Mouse (Mus musculus) forebrain, embryonic 11.5 days (tissue): ENCODE data around the gene Rpp14. TPM values are rescaled to one million over a fixed set of nuclear protein-coding genes. Genes with fewer than 3 reads are reported as not detected.

Source experiments
- ATAC-seq: fragments of 200-750 bp; cut with Nextera tagmentation; replicated peaks from 2 replicates; pipeline ENCODE4 v1.8.0; 2017; ENCODE audit warnings: moderate TSS enrichment; ENCODE audit not compliant: low FRiP score
- DNase-seq: peaks from one replicate; pipeline ENCODE4 v3.0.0-alpha.2; 2017; ENCODE audit warnings: low spot score
- H3K27ac ChIP-seq: fragments of 300-500 bp; sonication (generic); 2 replicates; pipeline ENCODE4 v1.5.1; 2014; ENCODE audit warnings: low read depth, low read length
- H3K27me3 ChIP-seq: fragments of 300-500 bp; sonication (generic); 2 replicates; pipeline ENCODE4 v1.6.1; 2014; ENCODE audit warnings: mild to moderate bottlenecking, low read length, mixed read lengths; ENCODE audit not compliant: control insufficient read depth, insufficient read depth
- H3K36me3 ChIP-seq: fragments of 300-500 bp; sonication (generic); 2 replicates; pipeline ENCODE4 v1.6.1; 2014; ENCODE audit warnings: mild to moderate bottlenecking, low read length, moderate library complexity, mixed read lengths; ENCODE audit not compliant: control insufficient read depth, insufficient read depth
- H3K4me1 ChIP-seq: fragments of 300-500 bp; sonication (generic); replicated peaks from 2 replicates; pipeline ENCODE4 v1.6.1; 2014; ENCODE audit warnings: low read length, mixed read lengths; ENCODE audit not compliant: control insufficient read depth, insufficient read depth
- H3K4me2 ChIP-seq: fragments of 300-500 bp; sonication (generic); 2 replicates; pipeline ENCODE4 v1.6.1; 2014; ENCODE audit warnings: low read depth, mild to moderate bottlenecking, low read length, moderate library complexity, mixed read lengths; ENCODE audit not compliant: severe bottlenecking
- H3K4me3 ChIP-seq: fragments of 300-500 bp; sonication (generic); 2 replicates; pipeline ENCODE4 v1.5.1; 2014; ENCODE audit warnings: low read depth, low read length
- H3K9ac ChIP-seq: fragments of 300-500 bp; sonication (generic); 2 replicates; pipeline ENCODE4 v1.6.1; 2014; ENCODE audit warnings: low read length
- H3K9me3 ChIP-seq: fragments of 300-500 bp; sonication (generic); 2 replicates; pipeline ENCODE4 v1.6.1; 2016; ENCODE audit warnings: low read length, mixed read lengths; ENCODE audit not compliant: control insufficient read depth
- WGBS: fragments of 180-500 bp; shearing (Covaris S2); extraction: QIAGEN DNeasy Blood & Tissue Kit; methylation state at CpG from one replicate; pipeline ENCODE4 v1.1.7; 2014; 5-methylcytosine and 5-hydroxymethylcytosine counted together
- polyA plus RNA-seq: library from polyadenylated mRNA; unstranded; fragments of >200 nt; fragmentation: Nextera tagmentation; extraction: Ambion mirVana; gene quantifications from 2 replicates; pipeline ENCODE4 v1.2.1, GENCODE M21; 2014

Rpp14 gene
- polyA plus RNA-seq, 1 experiment from 2014 or later, result 69.2 TPM

GRCm38 (mm10) chr14:8097978-8098686, 18.0 kb downstream of the Rpp14 start, which contains the start of gene Pxk:
Pxk (plus strand) TSS chr14:8098211.
- under 1% methylated on average over 57 of the region's 89 CpGs for WGBS
- H3K27ac ChIP-seq, result no peak within 1 kb of the TSS
- no peaks in the 10 kb centered on the region for H3K9me3 ChIP-seq
- peak; percentile 96 for DNase-seq
- peak within 1 kb of the TSS; percentile 83 for H3K4me3 ChIP-seq
- H3K9ac ChIP-seq, result peak within 1 kb of the TSS; percentile 73
- peak within 1 kb of the TSS; percentile 54 for H3K4me2 ChIP-seq
- H3K36me3 ChIP-seq, result no peaks in the 10 kb centered on the region
- H3K27me3 ChIP-seq, result no peaks in the 10 kb centered on the region
- ATAC-seq, result peak; percentile 94
- no peaks in the 10 kb centered on the region for H3K4me1 ChIP-seq

- Histone ChIP-seq H3K4me1 (no peaks in the 10 kb centered on the region), H3K4me2 (peak overlapping the region; percentile 54), H3K36me3 (no peaks in the 10 kb centered on the region), H3K27ac (no peak overlapping the region), H3K9ac (peak overlapping the region; percentile 73), H3K27me3 (no peaks in the 10 kb centered on the region), H3K4me3 (peak overlapping the region; percentile 83), H3K9me3 (no peaks in the 10 kb centered on the region)
- ATAC-seq (peak; percentile 1; the same call in 1 of the 2 replicates), DNase-seq (no peak)
- WGBS, result 3% methylated on average over 5 of the region's 5 CpGs
Measured at GRCm38 (mm10) chr14:8098687-8098995, 18.5 kb downstream of the Rpp14 start.

- WGBS, result 77% methylated on average over 10 of the region's 10 CpGs
Measured at GRCm38 (mm10) chr14:8099561-8100021, 19.4 kb downstream of the Rpp14 start.

GRCm38 (mm10) chr14:8101886-8102285, 21.7 kb downstream of the Rpp14 start:
- DNase-seq (no peak), ATAC-seq (no peak)
- H3K27me3 ChIP-seq, result no peaks in the 10 kb centered on the region
- no peaks in the 10 kb centered on the region for H3K9me3 ChIP-seq
- WGBS, result 90% methylated on average over 8 of the region's 8 CpGs
- H3K27ac ChIP-seq, result no peak overlapping the region
- H3K4me2 ChIP-seq, result no peak overlapping the region
- no peak overlapping the region for H3K4me3 ChIP-seq
- H3K36me3 ChIP-seq, result no peaks in the 10 kb centered on the region
- no peaks in the 10 kb centered on the region for H3K4me1 ChIP-seq
- no peak overlapping the region for H3K9ac ChIP-seq

More at GRCm38 (mm10) chr14:8099561-8100021, 19.4 kb downstream of the Rpp14 start:
- no peaks in the 10 kb centered on the region for H3K4me1 ChIP-seq
- H3K4me3 ChIP-seq, result no peak overlapping the region
- no peaks in the 10 kb centered on the region for H3K27me3 ChIP-seq
- H3K36me3 ChIP-seq, result no peaks in the 10 kb centered on the region
- H3K9me3 ChIP-seq, result no peaks in the 10 kb centered on the region
- DNase-seq (no peak), ATAC-seq (no peak)
- 0 out of 2 replicates have a peak overlapping the region, but pooled peaks have one; percentile 2 for H3K4me2 ChIP-seq
- no peak overlapping the region for H3K9ac ChIP-seq
- H3K27ac ChIP-seq, result no peak overlapping the region

GRCm38 (mm10) chr14:8102676-8103075, 22.5 kb downstream of the Rpp14 start:
- Histone ChIP-seq H3K9me3 (no peaks in the 10 kb centered on the region), H3K9ac (no peak overlapping the region), H3K36me3 (no peaks in the 10 kb centered on the region), H3K27ac (no peak overlapping the region), H3K4me1 (no peaks in the 10 kb centered on the region), H3K27me3 (no peaks in the 10 kb centered on the region), H3K4me2 (no peak overlapping the region), H3K4me3 (no peak overlapping the region)
- ATAC-seq, result no peak
- WGBS, result 84% methylated on average over 12 of the region's 12 CpGs
- no peak for DNase-seq

- no peak overlapping the region for H3K4me2 ChIP-seq
- 86% methylated on average over 4 of the region's 4 CpGs for WGBS
- DNase-seq (no peak), ATAC-seq (no peak)
- no peak overlapping the region for H3K4me3 ChIP-seq
- no peak overlapping the region for H3K27ac ChIP-seq
- no peaks in the 10 kb centered on the region for H3K27me3 ChIP-seq
- no peaks in the 10 kb centered on the region for H3K4me1 ChIP-seq
- no peaks in the 10 kb centered on the region for H3K36me3 ChIP-seq
- H3K9ac ChIP-seq, result no peak overlapping the region
- no peaks in the 10 kb centered on the region for H3K9me3 ChIP-seq
Measured at GRCm38 (mm10) chr14:8108047-8108446, 27.9 kb downstream of the Rpp14 start.

GRCm38 (mm10) chr14:8108976-8109375, 28.8 kb downstream of the Rpp14 start:
- no peaks in the 10 kb centered on the region for H3K4me1 ChIP-seq
- no peaks in the 10 kb centered on the region for H3K27me3 ChIP-seq
- H3K9me3 ChIP-seq, result no peaks in the 10 kb centered on the region
- H3K4me3 ChIP-seq, result no peak overlapping the region
- WGBS, result 93% methylated on average over 1 of the region's 1 CpGs
- no peak for DNase-seq
- no peak overlapping the region for H3K9ac ChIP-seq
- no peaks in the 10 kb centered on the region for H3K36me3 ChIP-seq
- no peak overlapping the region for H3K4me2 ChIP-seq
- H3K27ac ChIP-seq, result no peak overlapping the region
- no peak for ATAC-seq

GRCm38 (mm10) chr14:8111545-8111944, 31.4 kb downstream of the Rpp14 start:
- WGBS, result 88% methylated on average over 6 of the region's 6 CpGs
- Histone ChIP-seq H3K36me3 (no peaks in the 10 kb centered on the region), H3K27me3 (no peaks in the 10 kb centered on the region), H3K9me3 (no peaks in the 10 kb centered on the region), H3K27ac (no peak overlapping the region), H3K9ac (no peak overlapping the region), H3K4me3 (no peak overlapping the region), H3K4me2 (no peak overlapping the region), H3K4me1 (no peaks in the 10 kb centered on the region)
- ATAC-seq (no peak), DNase-seq (no peak)

GRCm38 (mm10) chr14:8112036-8112435, 31.9 kb downstream of the Rpp14 start:
- 88% methylated on average over 8 of the region's 8 CpGs for WGBS
- H3K4me2 ChIP-seq, result no peak overlapping the region
- H3K36me3 ChIP-seq, result no peaks in the 10 kb centered on the region
- no peaks in the 10 kb centered on the region for H3K4me1 ChIP-seq
- H3K9me3 ChIP-seq, result no peaks in the 10 kb centered on the region
- H3K27ac ChIP-seq, result no peak overlapping the region
- DNase-seq, result no peak
- ATAC-seq, result no peak
- no peak overlapping the region for H3K9ac ChIP-seq
- H3K27me3 ChIP-seq, result no peaks in the 10 kb centered on the region
- H3K4me3 ChIP-seq, result no peak overlapping the region
